Mouse (Mus musculus) splenic B cell, adult 2 months (primary cell): ENCODE data around the gene Klhl8.
A peak's percentile ranks its signal among the peaks of the same experiment; 100 is the strongest.

ENCODE experiments used
- DNase-seq: peaks from one replicate; pipeline ENCODE4 v3.0.0-alpha.2; 2011; ENCODE audit warnings: low read depth, low spot score
- H3K27me3 ChIP-seq: 2 replicates; pipeline ENCODE4 v1.6.1; 2012; ENCODE audit warnings: mild to moderate bottlenecking, low read length, moderate library complexity, mixed read lengths; ENCODE audit not compliant: control insufficient read depth, poor library complexity, insufficient read depth, severe bottlenecking
- H3K36me3 ChIP-seq: 2 replicates; pipeline ENCODE4 v1.6.1; 2012; ENCODE audit warnings: mild to moderate bottlenecking, low read length, moderate library complexity, mixed read lengths; ENCODE audit not compliant: control insufficient read depth, poor library complexity, insufficient read depth, severe bottlenecking

Gene Klhl8

GRCm38 (mm10) chr5:103923755-103924154, 12.7 kb upstream of the Klhl8 start:
- DNase-seq, result no peak
- Histone ChIP-seq H3K27me3 (no peaks in the 10 kb centered on the region), H3K36me3 (no peaks in the 10 kb centered on the region)

DNA sequence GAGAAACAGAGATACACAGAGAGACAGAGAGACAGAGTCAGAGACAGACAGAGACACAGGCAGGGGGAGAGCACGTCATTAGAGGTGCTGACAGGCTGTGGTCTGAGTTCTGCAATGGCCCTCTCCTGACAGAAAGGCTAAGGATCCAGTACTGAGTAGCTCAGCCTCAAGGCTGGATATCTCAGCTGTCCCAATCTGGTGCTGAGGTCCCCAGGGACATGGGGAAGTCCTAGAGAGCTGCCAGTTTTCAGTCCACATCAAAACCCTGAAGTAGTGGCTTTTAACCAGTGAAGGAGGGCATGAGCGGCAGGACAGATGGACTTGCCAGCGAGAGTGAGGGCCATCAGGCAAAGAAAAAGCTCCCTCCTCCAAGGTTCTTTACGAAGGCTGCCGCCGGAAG, 12.0 kb upstream of the Klhl8 start:
- DNase-seq, result peak; percentile 9
- Histone ChIP-seq H3K36me3 (no peaks in the 10 kb centered on the region), H3K27me3 (no peaks in the 10 kb centered on the region)

DNA sequence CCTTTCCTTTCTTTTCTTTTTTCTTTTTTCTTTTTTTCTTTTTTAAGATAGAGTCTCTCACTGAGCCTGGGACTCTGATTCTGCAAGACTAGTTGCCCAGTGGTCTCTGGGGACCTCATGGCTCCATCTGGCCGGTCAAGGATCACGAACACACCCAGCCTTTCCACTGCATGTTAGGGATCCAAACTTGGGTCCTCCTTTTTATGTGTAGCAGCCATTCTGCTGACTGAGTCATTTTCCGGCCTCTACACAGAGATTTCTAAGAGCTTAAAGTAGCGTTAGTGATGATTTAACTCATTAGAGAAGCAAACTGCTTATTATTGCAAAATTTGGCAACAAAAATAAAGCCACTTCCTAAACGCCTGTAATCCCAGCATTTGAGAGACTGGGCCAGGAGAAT, 11.4 kb upstream of the Klhl8 start:
- Histone ChIP-seq H3K27me3 (no peaks in the 10 kb centered on the region), H3K36me3 (no peaks in the 10 kb centered on the region)
- peak; percentile 15 for DNase-seq

- no peaks in the 10 kb centered on the region for H3K27me3 ChIP-seq
- no peak for DNase-seq
- H3K36me3 ChIP-seq, result no peaks in the 10 kb centered on the region
These were observed 8.4 kb upstream of the Klhl8 start for GRCm38 (mm10) chr5:103919497-103919896.

DNA sequence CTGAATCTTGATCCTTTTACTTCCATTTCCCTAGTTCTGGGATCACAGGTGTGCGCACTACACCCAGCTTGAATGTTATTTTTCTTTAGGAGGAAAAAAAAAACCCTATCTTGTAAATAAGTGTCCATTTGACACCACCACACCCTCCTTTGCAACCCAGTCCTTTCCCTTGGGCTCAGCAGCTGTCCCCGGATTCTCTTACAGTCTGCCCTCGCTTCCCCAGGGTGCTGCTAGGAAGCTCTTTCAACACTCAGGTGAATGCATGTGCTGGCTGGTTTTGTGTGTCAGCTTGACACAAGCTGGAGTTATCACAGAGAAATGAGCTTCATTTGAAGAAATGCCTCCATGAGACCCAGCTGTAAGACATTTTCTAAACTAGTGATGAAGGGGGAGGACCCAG, 7.2 kb upstream of the Klhl8 start:
- Histone ChIP-seq H3K27me3 (no peaks in the 10 kb centered on the region), H3K36me3 (no peaks in the 10 kb centered on the region)

GRCm38 (mm10) chr5:103917357-103917895, 6.4 kb upstream of the Klhl8 start:
- no peak for DNase-seq
- H3K27me3 ChIP-seq, result no peaks in the 10 kb centered on the region
- no peaks in the 10 kb centered on the region for H3K36me3 ChIP-seq

More for the DNA sequence above, 7.2 kb upstream of the Klhl8 start:
- no peak for DNase-seq

DNA sequence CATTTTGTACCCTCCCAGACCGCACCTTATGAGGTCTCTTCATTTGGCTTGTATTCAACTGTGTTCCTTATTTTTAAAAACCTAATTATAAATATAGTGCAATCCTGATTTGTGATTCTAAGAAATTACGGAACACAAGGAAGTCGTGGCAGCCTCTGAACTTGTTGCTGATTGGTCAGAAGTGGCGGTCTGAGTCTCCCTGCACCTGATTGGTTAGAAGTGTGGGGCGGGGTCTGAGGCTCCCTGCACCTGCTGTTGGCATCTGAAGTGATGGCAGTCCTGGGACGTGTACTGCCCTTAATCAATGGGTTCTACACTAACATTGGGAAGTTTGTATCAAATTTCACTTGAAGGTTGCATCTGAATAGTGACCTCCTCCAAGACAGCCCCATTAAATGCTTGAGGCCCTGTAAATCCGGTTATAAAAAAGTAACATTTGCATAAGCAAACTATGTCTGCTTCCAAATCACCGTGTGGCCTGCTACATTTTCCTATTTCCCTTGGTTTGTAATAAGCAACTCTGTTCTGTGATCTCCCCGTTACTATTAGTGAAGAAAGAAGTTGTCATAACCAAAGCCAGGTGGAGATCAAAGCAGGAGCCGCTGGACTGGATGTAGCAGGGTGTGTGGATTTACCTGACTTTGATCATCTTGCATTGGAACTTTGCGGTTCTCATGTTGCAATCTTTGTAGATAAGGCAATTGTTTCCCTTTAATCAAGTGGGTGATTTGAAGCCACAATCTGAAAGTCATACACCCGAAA, 5.7 kb upstream of the Klhl8 start:
- no peak for DNase-seq
- Histone ChIP-seq H3K27me3 (no peaks in the 10 kb centered on the region), H3K36me3 (no peaks in the 10 kb centered on the region)

GRCm38 (mm10) chr5:103914335-103915226, 3.5 kb upstream of the Klhl8 start:
- no peaks in the 10 kb centered on the region for H3K36me3 ChIP-seq
- DNase-seq, result peak; percentile 41
- H3K27me3 ChIP-seq, result no peaks in the 10 kb centered on the region

DNA sequence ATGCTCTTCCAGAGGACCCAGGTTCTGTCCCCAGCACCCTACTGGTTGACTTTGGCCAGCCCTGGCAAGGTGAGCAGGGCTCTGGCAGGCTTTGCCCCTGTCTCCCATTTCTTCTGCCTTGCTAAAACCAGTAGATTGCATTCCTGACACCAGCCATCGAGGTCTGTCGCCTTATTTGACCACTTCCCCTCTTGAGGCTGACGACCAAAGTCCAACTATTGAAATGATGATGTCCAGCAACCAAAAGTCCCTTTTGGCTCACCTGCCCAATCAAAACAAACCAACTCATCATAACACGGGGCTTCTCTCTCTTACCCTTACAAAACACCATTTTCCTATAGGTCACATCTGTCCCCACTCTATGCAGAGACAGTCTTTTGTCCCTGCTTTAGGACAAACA, 2.1 kb upstream of the Klhl8 start:
- no peaks in the 10 kb centered on the region for H3K27me3 ChIP-seq
- no peak for DNase-seq
- H3K36me3 ChIP-seq, result no peaks in the 10 kb centered on the region

- DNase-seq, result no peak
- Histone ChIP-seq H3K36me3 (no peaks in the 10 kb centered on the region), H3K27me3 (no peaks in the 10 kb centered on the region)
These were observed 496 bp upstream of the Klhl8 start for GRCm38 (mm10) chr5:103911555-103911954.

DNA sequence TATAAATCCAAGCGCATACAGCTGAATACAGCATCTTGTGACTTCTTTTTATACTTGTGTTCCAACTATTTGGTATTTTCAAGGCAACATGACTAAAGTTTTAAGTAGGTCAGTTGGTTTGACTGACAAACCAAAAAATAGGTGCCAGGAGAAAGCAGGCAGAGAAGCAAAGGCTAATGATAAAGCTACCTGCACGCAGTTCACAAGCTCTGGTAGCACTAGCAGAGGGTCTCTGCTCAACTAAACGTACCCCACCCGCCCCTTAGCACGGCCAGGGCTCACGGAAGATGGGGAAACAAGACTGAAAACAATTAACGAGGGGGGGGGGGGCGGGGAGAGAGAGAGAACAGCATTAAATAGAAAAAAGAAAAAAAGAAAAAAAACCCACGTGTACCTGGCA, 903 bp downstream of the Klhl8 start:
- no peak for DNase-seq
- no peaks in the 10 kb centered on the region for H3K36me3 ChIP-seq

GRCm38 (mm10) chr5:103909466-103909865, 1.6 kb downstream of the Klhl8 start:
- Histone ChIP-seq H3K36me3 (no peaks in the 10 kb centered on the region), H3K27me3 (no peaks in the 10 kb centered on the region)
- no peak for DNase-seq

More for the DNA sequence above, 903 bp downstream of the Klhl8 start:
- no peaks in the 10 kb centered on the region for H3K27me3 ChIP-seq

DNA sequence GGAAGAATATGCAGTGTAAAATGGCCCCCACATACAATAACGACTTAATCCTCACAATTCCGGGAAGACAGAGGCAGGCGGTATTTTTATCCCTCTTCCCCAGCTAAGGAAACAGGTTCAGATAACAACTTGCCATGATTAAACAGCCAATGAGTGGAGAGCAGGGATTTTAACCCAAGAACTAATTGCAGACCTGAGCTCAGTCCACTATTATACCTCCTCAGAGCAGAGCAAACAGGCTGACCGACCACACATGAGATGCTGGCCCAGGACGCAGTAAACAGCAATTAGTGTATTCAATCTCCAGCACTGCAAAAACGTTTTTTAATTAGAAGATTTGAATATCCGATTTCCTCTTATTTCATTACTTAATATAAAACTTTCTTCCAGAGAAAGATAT, 2.2 kb downstream of the Klhl8 start:
- DNase-seq, result no peak
- Histone ChIP-seq H3K36me3 (no peaks in the 10 kb centered on the region), H3K27me3 (no peaks in the 10 kb centered on the region)

DNA sequence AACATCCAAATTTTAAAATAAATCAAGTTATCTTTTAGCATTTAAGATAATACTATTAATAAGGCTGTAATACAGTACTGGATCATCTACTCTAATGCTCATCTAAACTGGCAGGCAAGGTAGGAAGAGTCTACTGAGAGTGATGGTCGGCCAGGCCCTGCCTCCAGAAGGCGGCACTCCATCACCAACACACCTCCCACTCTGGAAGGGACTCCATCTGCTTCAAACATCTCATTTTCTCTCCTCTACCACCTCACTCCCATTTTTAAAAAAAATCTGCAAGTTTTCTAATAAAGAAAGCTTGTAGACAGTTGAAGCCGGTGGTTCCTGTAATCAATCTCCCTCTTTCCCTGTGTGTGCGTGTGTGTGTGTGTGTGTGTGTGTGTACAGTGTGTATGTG, 3.2 kb downstream of the Klhl8 start:
- Histone ChIP-seq H3K36me3 (no peaks in the 10 kb centered on the region), H3K27me3 (no peaks in the 10 kb centered on the region)
- no peak for DNase-seq

GRCm38 (mm10) chr5:103906173-103906572, 4.9 kb downstream of the Klhl8 start:
- no peak for DNase-seq
- Histone ChIP-seq H3K36me3 (no peaks in the 10 kb centered on the region), H3K27me3 (no peaks in the 10 kb centered on the region)
